Mouse (Mus musculus): ENCODE measurements around the gene Lmo7.

Lmo7 gene

GRCm38 (mm10) chr14:101878346-101879049, 148.7 kb downstream of the Lmo7 start:
- DNase-seq (ENCODE audit: low read depth), result no peak

GRCm38 (mm10) chr14:101879050-101879694, 149.4 kb downstream of the Lmo7 start:
- DNase-seq (ENCODE audit: low read depth), result peak; percentile 52

- DNase-seq (ENCODE audit: low read depth), result no peak
Measured at GRCm38 (mm10) chr14:101882966-101883365, 153.2 kb downstream of the Lmo7 start.

GRCm38 (mm10) chr14:101883787-101884186, 154.0 kb downstream of the Lmo7 start:
- no peak for DNase-seq (ENCODE audit: low read depth)

- no peak for DNase-seq (ENCODE audit: low read depth)
Measured at GRCm38 (mm10) chr14:101886320-101886719, 156.6 kb downstream of the Lmo7 start.

GRCm38 (mm10) chr14:101891903-101892448, 162.2 kb downstream of the Lmo7 start:
- DNase-seq (ENCODE audit: low read depth), result no peak

- DNase-seq (ENCODE audit: low read depth), result no peak
Measured at GRCm38 (mm10) chr14:101892496-101892895, 162.7 kb downstream of the Lmo7 start.

GRCm38 (mm10) chr14:101893215-101893614, 163.5 kb downstream of the Lmo7 start:
- DNase-seq (ENCODE audit: low read depth), result no peak

GRCm38 (mm10) chr14:101898250-101898649, 168.5 kb downstream of the Lmo7 start:
- DNase-seq (ENCODE audit: low read depth), result no peak

- no peak for DNase-seq (ENCODE audit: low read depth)
Measured at GRCm38 (mm10) chr14:101901496-101901895, 171.7 kb downstream of the Lmo7 start.

GRCm38 (mm10) chr14:101901976-101902375, 172.2 kb downstream of the Lmo7 start:
- no peak for DNase-seq (ENCODE audit: low read depth)

- no peak for DNase-seq (ENCODE audit: low read depth)
Measured at GRCm38 (mm10) chr14:101903722-101904121, 174.0 kb downstream of the Lmo7 start.

- DNase-seq (ENCODE audit: low read depth), result no peak
Measured at GRCm38 (mm10) chr14:101911983-101912382, 182.2 kb downstream of the Lmo7 start.

- no peak for DNase-seq (ENCODE audit: low read depth)
Measured at GRCm38 (mm10) chr14:101912392-101912791, 182.6 kb downstream of the Lmo7 start.

- DNase-seq (ENCODE audit: low read depth), result no peak
Measured at GRCm38 (mm10) chr14:101914321-101914720, 184.6 kb downstream of the Lmo7 start.

GRCm38 (mm10) chr14:101915867-101916266, 186.1 kb downstream of the Lmo7 start:
- DNase-seq (ENCODE audit: low read depth), result no peak

GRCm38 (mm10) chr14:101918471-101918870, 188.7 kb downstream of the Lmo7 start:
- no peak for DNase-seq (ENCODE audit: low read depth)

GRCm38 (mm10) chr14:101927646-101928244, 198.0 kb downstream of the Lmo7 start:
- no peak for DNase-seq (ENCODE audit: low read depth)

GRCm38 (mm10) chr14:101930576-101931447, 201.1 kb downstream of the Lmo7 start:
- DNase-seq (ENCODE audit: low read depth), result no peak

- DNase-seq (ENCODE audit: low read depth), result no peak
Measured at GRCm38 (mm10) chr14:101931448-101931750, 201.6 kb downstream of the Lmo7 start.

- DNase-seq (ENCODE audit: low read depth), result no peak
Measured at GRCm38 (mm10) chr14:101933551-101933950, 203.8 kb downstream of the Lmo7 start.

- peak; percentile 28 for DNase-seq (ENCODE audit: low read depth)
Measured at GRCm38 (mm10) chr14:101942971-101943370, 213.2 kb downstream of the Lmo7 start.

Data from fibroblast of lung, adult 2 months (primary cell).